Mouse (Mus musculus): ENCODE data around the gene Pi16.

DNA sequence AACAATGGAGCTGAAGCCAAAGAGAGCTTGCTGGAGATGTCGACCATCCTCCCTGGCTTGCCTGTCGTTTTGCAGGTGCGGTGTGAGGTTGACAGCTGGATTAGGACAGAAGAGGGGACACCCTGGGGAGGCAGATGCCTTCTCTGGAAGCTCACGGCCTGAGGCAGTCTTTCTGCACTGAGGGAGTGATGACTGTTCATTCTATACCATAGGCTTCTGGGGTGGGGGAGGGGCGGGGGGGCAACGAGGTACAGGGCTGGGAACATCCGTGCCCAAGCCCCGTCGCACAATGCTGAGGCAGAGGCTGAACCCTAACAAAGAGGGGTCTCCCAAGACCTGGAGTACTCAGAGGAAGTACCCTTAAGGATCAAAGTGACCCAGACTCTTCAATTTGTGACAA, 39.4 kb downstream of the Pi16 start:
- TF ChIP-seq CTCF (IDR thresholded peaks at IDR 0.05; ENCODE audit: control insufficient read depth, insufficient read depth, low read length) (no peak), POLR2A (IDR thresholded peaks at IDR 0.05; ENCODE audit: borderline replicate concordance, control insufficient read depth, low read depth, low read length) (no peak)

Measured in bone marrow, adult 2 months (tissue).